Mouse (Mus musculus): ENCODE results near the gene Il6st.
A peak's percentile ranks its signal among the peaks of the same experiment; 100 is the strongest.
"Not testable (repeated sequence)": the region's sequence is repeated elsewhere in the genome, so short reads cannot be mapped to it uniquely, and the experiment has no call there.

The Il6st gene

GRCm38 (mm10) chr13:112463868-112464625, at the start of gene Il6st:
Gene Il6st, plus strand, starts transcription at chr13:112464070.
- peak; percentile 97 for DNase-seq (ENCODE audit: low read depth)

- no peak for DNase-seq (ENCODE audit: low read depth)
Observed at GRCm38 (mm10) chr13:112415896-112416295, 48.0 kb upstream of the Il6st start.

- peak; percentile 85 for DNase-seq (ENCODE audit: low read depth)
Observed at GRCm38 (mm10) chr13:112416410-112417162, 47.3 kb upstream of the Il6st start.

- peak; percentile 65 for DNase-seq (ENCODE audit: low read depth)
Observed at GRCm38 (mm10) chr13:112417163-112417523, 46.7 kb upstream of the Il6st start.

DNA sequence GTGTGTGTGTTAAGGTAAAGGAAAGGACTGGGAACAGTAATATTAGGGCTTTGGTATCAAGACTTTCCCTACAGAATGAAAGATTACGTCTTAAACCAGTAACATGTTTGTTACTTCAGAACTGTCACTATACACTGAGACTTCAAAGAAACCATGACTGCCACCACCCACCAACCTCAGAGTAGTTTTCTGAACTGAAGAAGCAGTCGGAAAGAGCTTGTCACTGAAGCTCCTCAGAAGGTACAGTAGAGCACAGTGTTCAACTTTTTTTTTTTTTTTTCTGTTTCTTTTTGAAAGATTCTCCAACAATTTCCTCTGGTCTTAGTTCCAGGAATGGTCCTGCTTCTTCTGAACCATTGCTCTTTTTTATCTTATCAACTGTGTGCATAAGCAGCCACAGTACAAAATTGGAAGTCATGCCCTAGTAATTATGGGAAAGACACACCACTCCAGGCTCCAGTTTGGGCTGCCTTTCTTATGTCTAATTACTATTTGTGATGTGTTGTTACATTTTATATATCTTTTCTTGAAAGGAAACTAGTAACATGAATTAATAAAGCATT, 45.9 kb upstream of the Il6st start:
- no peak for DNase-seq (ENCODE audit: low read depth)

DNA sequence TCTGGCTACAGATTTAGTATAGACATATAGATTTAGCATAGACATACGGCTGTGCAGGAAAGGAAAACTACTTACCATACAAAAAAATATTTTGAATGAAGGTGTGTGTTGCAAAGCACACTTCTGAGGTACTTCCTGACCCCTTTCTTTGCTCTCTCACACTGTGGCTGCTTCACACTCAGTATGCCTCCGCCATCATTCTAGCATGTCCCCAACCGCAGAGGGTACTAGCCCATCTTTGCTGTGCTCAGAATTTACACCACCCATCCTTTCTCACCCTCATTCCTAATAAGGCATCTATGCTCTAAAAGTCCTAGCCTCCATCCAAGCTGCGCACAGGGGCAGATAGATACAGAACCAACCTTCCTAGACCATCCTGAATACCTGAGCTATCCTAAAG, 45.3 kb upstream of the Il6st start:
- no peak for DNase-seq (ENCODE audit: low read depth)

GRCm38 (mm10) chr13:112424212-112424611, 39.7 kb upstream of the Il6st start:
- DNase-seq (ENCODE audit: low read depth), result no peak

GRCm38 (mm10) chr13:112424635-112425034, 39.2 kb upstream of the Il6st start:
- DNase-seq (ENCODE audit: low read depth), result no peak

GRCm38 (mm10) chr13:112425181-112425654, 38.7 kb upstream of the Il6st start:
- DNase-seq (ENCODE audit: low read depth), result peak; percentile 40

GRCm38 (mm10) chr13:112426265-112427135, 37.4 kb upstream of the Il6st start:
- no peak for DNase-seq (ENCODE audit: low read depth)

- DNase-seq (ENCODE audit: low read depth), result not testable (repeated sequence)
Observed at GRCm38 (mm10) chr13:112427136-112427470, 36.8 kb upstream of the Il6st start.

GRCm38 (mm10) chr13:112427521-112427920, 36.3 kb upstream of the Il6st start:
- DNase-seq (ENCODE audit: low read depth), result no peak

GRCm38 (mm10) chr13:112433271-112433670, 30.6 kb upstream of the Il6st start:
- DNase-seq (ENCODE audit: low read depth), result no peak

DNA sequence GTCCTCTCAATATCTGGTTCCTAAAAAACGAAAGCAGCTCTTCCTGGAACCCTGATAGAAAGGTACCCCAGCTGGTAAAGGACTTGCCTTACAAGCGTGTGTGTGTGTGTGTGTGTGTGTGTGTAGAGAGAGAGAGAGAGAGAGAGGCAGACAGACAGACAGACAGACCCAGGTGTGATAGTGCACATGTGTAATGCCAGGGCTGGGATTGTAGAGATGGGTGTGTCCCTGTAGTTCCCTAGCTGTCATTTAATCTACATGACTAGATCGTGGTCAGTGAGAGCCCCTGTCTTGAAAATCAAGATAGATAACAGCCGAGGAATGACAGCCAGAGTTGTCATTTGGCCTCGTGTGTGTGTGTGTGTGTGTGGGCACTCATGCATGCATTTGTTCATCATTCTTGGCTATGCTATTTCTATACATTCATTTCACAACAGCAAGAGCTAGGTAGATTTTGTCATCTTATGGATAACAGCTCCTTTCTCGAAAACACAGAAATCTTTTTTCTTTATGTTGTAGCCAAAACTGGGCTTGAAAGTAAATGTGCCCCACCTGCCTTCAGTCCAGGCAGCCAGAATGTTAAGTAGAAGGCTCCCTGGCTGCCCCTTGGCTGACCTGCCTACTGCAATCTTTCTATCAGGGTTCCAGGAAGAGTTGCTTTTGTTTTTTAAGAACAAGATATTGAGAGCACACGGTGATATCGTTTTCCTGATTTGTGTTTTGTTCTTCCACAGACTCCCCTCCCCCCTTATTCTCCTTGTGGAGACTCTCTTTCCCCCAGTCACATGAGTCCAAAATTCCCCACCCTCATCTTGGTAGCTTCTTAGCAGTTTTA, 28.4 kb upstream of the Il6st start:
- DNase-seq (ENCODE audit: low read depth), result no peak

DNA sequence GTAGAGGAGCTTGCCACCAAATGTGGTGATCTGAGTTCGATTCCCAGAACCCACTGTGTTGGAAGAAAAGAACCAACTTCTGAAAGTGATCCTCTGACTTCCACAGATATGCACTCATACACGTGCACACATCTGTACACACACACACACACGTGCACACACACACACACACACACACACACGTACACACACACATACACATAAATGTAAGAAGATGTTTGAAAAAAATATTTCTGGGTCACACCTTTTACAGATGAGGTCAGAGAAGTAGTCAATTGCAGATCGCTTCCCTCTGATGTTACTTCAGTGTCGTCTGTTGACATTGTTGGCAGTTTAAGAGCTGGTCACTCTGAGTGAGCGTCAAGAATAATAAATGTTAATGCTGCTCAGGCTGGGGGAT, 27.6 kb upstream of the Il6st start:
- no peak for DNase-seq (ENCODE audit: low read depth)

DNA sequence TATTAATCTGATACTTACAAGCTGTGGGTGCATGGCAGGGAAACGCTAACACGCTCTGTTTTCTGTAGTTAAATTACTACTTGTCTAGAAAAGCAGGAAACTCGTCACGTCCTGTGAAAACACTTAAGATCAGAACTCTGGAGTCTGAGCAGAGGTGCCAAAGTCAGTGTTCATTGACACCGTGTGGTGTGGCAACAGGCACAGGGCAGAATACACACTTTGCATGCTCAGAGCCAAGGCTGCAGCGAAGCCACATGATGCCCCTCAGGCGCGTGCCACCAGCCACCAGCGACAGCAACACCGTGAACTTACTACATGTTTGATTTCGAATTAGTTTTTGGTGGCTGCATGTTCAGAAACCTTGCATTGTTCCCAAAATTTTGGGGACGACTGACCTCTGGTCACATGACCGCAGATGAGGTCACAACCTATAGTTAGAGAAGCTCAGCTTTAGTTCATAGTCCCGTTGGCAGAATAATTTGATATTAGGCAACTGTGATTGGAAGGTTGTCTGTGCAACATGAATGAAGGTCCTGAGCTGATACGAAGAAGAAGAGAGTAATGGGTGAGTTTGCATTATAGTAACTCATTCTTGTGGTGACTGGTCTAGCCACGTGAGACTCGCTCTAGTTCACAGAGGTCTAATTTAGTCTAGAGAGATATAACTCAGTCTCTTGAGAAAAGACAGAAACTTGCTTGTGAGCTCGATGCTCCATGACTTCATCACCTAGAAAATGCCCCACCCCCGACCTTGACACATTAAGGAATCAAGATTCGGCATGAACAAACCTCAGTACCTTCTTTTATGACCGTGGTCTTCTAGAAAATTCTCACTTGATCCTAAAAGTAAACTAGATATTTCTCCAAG, 25.6 kb upstream of the Il6st start:
- DNase-seq (ENCODE audit: low read depth), result no peak

GRCm38 (mm10) chr13:112439105-112439818, 24.6 kb upstream of the Il6st start:
- DNase-seq (ENCODE audit: low read depth), result no peak

DNA sequence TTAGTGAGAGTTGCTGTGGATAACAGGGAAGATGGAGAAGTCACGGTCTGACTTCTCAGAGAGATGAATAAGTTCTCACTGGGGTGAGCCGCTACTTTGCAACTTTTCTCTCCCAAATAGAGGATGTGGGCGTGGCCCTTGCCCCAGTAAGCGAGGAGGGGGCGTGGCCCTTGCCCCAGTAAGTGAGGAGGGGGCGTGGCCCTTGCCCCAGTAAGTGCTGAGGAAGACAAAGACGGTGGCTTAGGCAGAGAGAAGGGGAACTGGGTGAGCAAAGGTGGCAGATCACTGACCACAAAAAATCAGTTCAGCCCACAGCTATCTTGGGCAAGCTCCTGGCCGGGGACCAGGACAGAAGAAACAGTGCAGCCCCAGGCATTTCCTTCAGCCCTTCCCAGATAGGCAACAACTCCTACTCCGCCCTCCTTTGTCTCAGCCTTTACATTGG, 23.9 kb upstream of the Il6st start:
- peak; percentile 46 for DNase-seq (ENCODE audit: low read depth)

DNA sequence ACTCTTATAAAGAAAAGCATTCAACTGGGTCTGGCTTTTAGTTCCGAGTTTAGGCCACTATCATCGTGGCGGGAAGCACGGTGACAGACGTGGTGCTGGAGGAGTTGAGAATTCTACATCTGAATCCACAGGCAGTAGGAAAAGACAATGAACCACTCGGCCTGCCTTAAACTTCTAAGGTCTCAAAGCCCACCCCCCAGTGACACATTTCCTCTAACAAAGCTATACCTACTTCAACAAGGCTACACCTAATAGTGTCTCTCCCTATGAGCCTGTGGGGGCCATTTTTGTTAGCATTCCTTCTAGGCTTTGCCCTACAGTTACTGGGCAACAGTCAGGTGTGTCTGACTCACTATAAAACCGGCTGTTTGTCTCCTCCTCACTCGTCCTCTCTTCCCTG, 23.2 kb upstream of the Il6st start:
- no peak for DNase-seq (ENCODE audit: low read depth)

All from NIH3T3 (cell line).